9 mouse cellular contexts compared by ENCODE assay signal in the genomic region with DNA sequence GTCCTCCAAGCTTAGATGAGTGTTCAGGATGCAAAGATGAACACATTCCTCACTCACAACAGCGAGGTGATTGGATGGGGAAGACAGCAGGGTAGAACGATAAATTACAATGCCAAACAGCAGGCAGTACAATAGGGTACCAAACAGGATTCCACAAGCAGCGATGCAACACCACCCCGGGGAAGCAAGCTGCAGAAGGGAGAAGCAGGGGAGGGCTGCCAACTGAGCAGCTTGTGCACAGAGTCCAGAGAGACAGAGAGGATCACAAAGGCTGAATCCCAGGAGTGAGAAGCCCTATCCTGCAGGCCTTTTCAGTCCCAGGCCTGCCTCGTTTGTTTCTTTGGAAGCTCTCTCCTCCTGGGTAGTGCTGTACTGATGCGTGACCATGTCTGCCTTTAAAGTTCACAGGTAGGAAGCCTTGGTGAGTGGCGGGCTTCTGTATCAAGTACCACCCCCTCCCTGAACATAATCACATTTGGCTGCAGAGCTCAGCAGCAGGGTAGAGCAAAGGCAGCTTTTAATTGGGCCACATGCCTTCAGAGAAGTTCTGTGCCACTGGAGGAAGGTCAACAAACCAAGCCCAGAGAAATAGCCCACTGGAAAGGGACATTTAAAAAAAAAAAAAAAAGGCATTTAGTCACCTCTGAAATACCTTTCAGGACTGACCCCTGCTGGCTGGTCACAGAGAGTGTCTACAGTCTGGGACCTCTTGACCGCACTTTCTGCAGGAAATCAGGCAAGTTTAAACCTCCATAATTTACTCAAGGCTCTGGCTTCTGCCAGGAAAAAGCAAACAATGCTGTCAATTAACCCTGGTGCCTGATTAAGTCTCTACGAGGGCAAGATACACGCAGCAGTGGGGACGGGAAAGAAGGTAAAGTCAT.
DNase-seq lines count a peak whose midpoint lies in the region; ATAC-seq and TF ChIP-seq lines count a peak whose summit lies in the region.
"Had no signal": no experiment of that assay in that cellular context is flagged by ENCODE, and none has a peak within 500 bp of the region (broad histone marks: within the 10 kb centered on the region; RNA-seq: fewer than 3 reads in every experiment).

No protein-coding gene starts in this region.

- H3K9ac ChIP-seq in liver, adult 2 months (ENCODE audit: low read depth, low read length), result peak overlapping the region; percentile 26
- no peak overlapping the region for H3K9ac ChIP-seq in liver, embryonic 12.5 days
- no peak overlapping the region for H3K9ac ChIP-seq in intestine, postnatal 0 days (ENCODE audit: low read depth, low read length)
- H3K9ac ChIP-seq in neural tube, embryonic 13.5 days, result no peak overlapping the region
- H3K9ac ChIP-seq: heart, embryonic 13.5 days had no signal

- peak; percentile 77 for DNase-seq in liver, adult 2 months (ENCODE audit: extremely low read depth, low read depth, low spot score)
- DNase-seq in cerebellum, postnatal 36 days, result peak; percentile 61 to 70
- no peak for DNase-seq in c-Kit-positive CD71-positive TER-119-positive erythroid progenitor cells, embryonic 14.5 days (ENCODE audit: low spot score)
- DNase-seq in spleen, postnatal 36 days (ENCODE audit: low spot score in 2 of 2), result no peak
- no peak for DNase-seq in thymus, postnatal 36 days

- H3K9me3 ChIP-seq in liver, embryonic 12.5 days (replicated peaks), result no peaks in the 10 kb centered on the region
- H3K9me3 ChIP-seq in intestine, postnatal 0 days (ENCODE audit: control insufficient read depth), result no peaks in the 10 kb centered on the region
- H3K9me3 ChIP-seq in neural tube, embryonic 13.5 days, result no peaks in the 10 kb centered on the region
- H3K9me3 ChIP-seq: heart, embryonic 13.5 days had no signal

- peaks cover 36% of the 10 kb centered on the region for H3K4me1 ChIP-seq in liver, adult 2 months (ENCODE audit: control insufficient read depth, insufficient read depth, low read length)
- peaks cover 28% of the 10 kb centered on the region for H3K4me1 ChIP-seq in liver, embryonic 12.5 days
- no peaks in the 10 kb centered on the region for H3K4me1 ChIP-seq in intestine, postnatal 0 days (replicated peaks; ENCODE audit: control insufficient read depth, insufficient read depth, low read length)
- peaks cover 46% of the 10 kb centered on the region for H3K4me1 ChIP-seq in neural tube, embryonic 13.5 days (replicated peaks)

- peak; percentile 24; the same call in 1 of the 2 replicates for TF ChIP-seq CTCF in liver, adult 2 months (IDR thresholded peaks at IDR 0.05; ENCODE audit: low read depth, low read length)
- TF ChIP-seq CTCF in intestine, postnatal 0 days (IDR thresholded peaks at IDR 0.05; ENCODE audit: low read depth), result peak; percentile 47

- H3K27ac ChIP-seq in liver, adult 2 months (replicated peaks; ENCODE audit: insufficient read depth, low read depth, low read length), result peak overlapping the region; percentile 96
- no peak overlapping the region for H3K27ac ChIP-seq in liver, embryonic 12.5 days
- H3K27ac ChIP-seq in intestine, postnatal 0 days (ENCODE audit: low read depth, low read length), result peak overlapping the region; percentile 6; the same call in 1 of the 2 replicates
- peak overlapping the region; percentile 76 for H3K27ac ChIP-seq in neural tube, embryonic 13.5 days (replicated peaks)
- H3K27ac ChIP-seq: heart, embryonic 13.5 days had no signal

- 0 out of 2 replicates have a peak overlapping the region, but pooled peaks have one; percentile 2 for H3K4me3 ChIP-seq in liver, adult 2 months (ENCODE audit: insufficient read depth, low read depth, low read length)
- no peak overlapping the region for H3K4me3 ChIP-seq in liver, embryonic 12.5 days
- no peak overlapping the region for H3K4me3 ChIP-seq in intestine, postnatal 0 days (ENCODE audit: low read depth, low read length)
- H3K4me3 ChIP-seq in neural tube, embryonic 13.5 days, result no peak overlapping the region
- H3K4me3 ChIP-seq: heart, embryonic 13.5 days had no signal

- WGBS in liver, adult 2 months, result 27% methylated on average over 11 of the region's 11 CpGs
- whole genome bisulfite sequencing in liver, embryonic 12.5 days (ENCODE audit: insufficient replicate concordance), result 64% methylated on average over 11 of the region's 11 CpGs
- 48% methylated on average over 11 of the region's 11 CpGs for WGBS in intestine, postnatal 0 days
- WGBS in neural tube, embryonic 13.5 days, result 25% methylated on average over 11 of the region's 11 CpGs

- no peak for ATAC-seq in liver, embryonic 12.5 days
- ATAC-seq in intestine, postnatal 0 days, result no peak
- ATAC-seq in neural tube, embryonic 13.5 days (ENCODE audit: low read depth), result peak; percentile 71

- no peak overlapping the region for H3K4me2 ChIP-seq in liver, embryonic 12.5 days
- no peak overlapping the region for H3K4me2 ChIP-seq in intestine, postnatal 0 days (replicated peaks; ENCODE audit: low read depth)
- H3K4me2 ChIP-seq in neural tube, embryonic 13.5 days, result no peak overlapping the region
- H3K4me2 ChIP-seq: heart, embryonic 13.5 days had no signal

- TF ChIP-seq POLR2A in liver, adult 2 months (IDR thresholded peaks at IDR 0.05; ENCODE audit: extremely low read depth, insufficient read depth, low read length), result no peak

- peaks cover 6% of the 10 kb centered on the region; the same call in 1 of the 2 replicates for H3K79me2 ChIP-seq in liver, adult 2 months (ENCODE audit: control insufficient read depth, insufficient read depth, low read length)

- no peaks in the 10 kb centered on the region for H3K27me3 ChIP-seq in liver, adult 2 months (ENCODE audit: control insufficient read depth, insufficient read depth, low read length)
- H3K27me3 ChIP-seq in liver, embryonic 12.5 days (replicated peaks), result no peaks in the 10 kb centered on the region
- no peaks in the 10 kb centered on the region for H3K27me3 ChIP-seq in intestine, postnatal 0 days (replicated peaks; ENCODE audit: control insufficient read depth, insufficient read depth, low read length)
- H3K27me3 ChIP-seq in neural tube, embryonic 13.5 days, result no peaks in the 10 kb centered on the region
- H3K27me3 ChIP-seq: heart, embryonic 13.5 days had no signal

- no peaks in the 10 kb centered on the region for H3K36me3 ChIP-seq in liver, adult 2 months (ENCODE audit: control insufficient read depth, insufficient read depth, low read length)
- no peaks in the 10 kb centered on the region for H3K36me3 ChIP-seq in liver, embryonic 12.5 days
- H3K36me3 ChIP-seq in intestine, postnatal 0 days (ENCODE audit: control insufficient read depth, insufficient read depth), result no peaks in the 10 kb centered on the region
- H3K36me3 ChIP-seq in neural tube, embryonic 13.5 days, result no peaks in the 10 kb centered on the region
- H3K36me3 ChIP-seq: heart, embryonic 13.5 days had no signal

Comparison
In these comparisons a context has a peak if more than half of its experiments do, and no peak if none do; other contexts are left out.
1. DNase-seq: peak in liver, adult 2 months (single experiment) and cerebellum, postnatal 36 days (2 of 2); none in c-Kit-positive CD71-positive TER-119-positive erythroid progenitor cells, embryonic 14.5 days (single experiment), spleen, postnatal 36 days (0 of 2) and thymus, postnatal 36 days (0 of 2).